Mouse (Mus musculus) liver, embryonic 14.5 days (tissue): ENCODE data around the gene Dhx40. TPM values are rescaled to one million over a fixed set of nuclear protein-coding genes. Genes with fewer than 3 reads are reported as not detected.
A peak's percentile ranks its signal among the peaks of the same experiment; 100 is the strongest.
"Not testable (repeated sequence)": the region's sequence is repeated elsewhere in the genome, so short reads cannot be mapped to it uniquely, and the experiment has no call there.

ENCODE experiments used
- ATAC-seq: fragments of 200-750 bp; cut with Nextera tagmentation; 2 replicates; pipeline ENCODE4 v1.8.0; 2017; ENCODE audit warnings: moderate number of reproducible peaks, mild to moderate bottlenecking, moderate library complexity; ENCODE audit not compliant: insufficient read depth
- DNase-seq, 3 experiments: peaks; one replicate each; pipeline ENCODE4 v3.0.0-alpha.2; 2012 to 2013; ENCODE audit warnings: low read depth in 3 of 3, low spot score in 3 of 3
- H3K27ac ChIP-seq: fragments of 300-500 bp; sonication (generic); 2 replicates; pipeline ENCODE4 v1.5.1; 2014; ENCODE audit warnings: moderate library complexity, mild to moderate bottlenecking, control low read depth, inconsistent platforms
- H3K27me3 ChIP-seq: fragments of 300-500 bp; sonication (generic); 2 replicates; pipeline ENCODE4 v1.6.1; 2014; ENCODE audit warnings: mild to moderate bottlenecking, low read length, moderate library complexity; ENCODE audit not compliant: control insufficient read depth, insufficient read depth
- H3K36me3 ChIP-seq: fragments of 300-500 bp; sonication (generic); replicated peaks from 2 replicates; pipeline ENCODE4 v1.6.1; 2014; ENCODE audit warnings: low read depth; ENCODE audit not compliant: control insufficient read depth, insufficient read depth
- H3K4me1 ChIP-seq, 2 experiments: fragments of 200-500 bp in 1 of 2; fragments of 300-500 bp in 1 of 2; sonication (generic) in 1 of 2; replicated peaks; 2 replicates each; pipeline ENCODE4 v1.6.1; 2012 to 2014; ENCODE audit warnings: antibody characterized with exemption in 1 of 2, inconsistent platforms in 1 of 2, low read length in 1 of 2; ENCODE audit not compliant: control insufficient read depth in 2 of 2, insufficient read depth in 2 of 2
- H3K4me2 ChIP-seq: fragments of 300-500 bp; sonication (generic); 2 replicates; pipeline ENCODE4 v1.6.1; 2014; ENCODE audit warnings: low read depth, mild to moderate bottlenecking, control low read depth, moderate library complexity
- H3K4me3 ChIP-seq, 2 experiments: fragments of 200-500 bp in 1 of 2; fragments of 300-500 bp in 1 of 2; sonication (generic) in 1 of 2; 2 replicates each; pipeline ENCODE4 v1.5.1; 2012 to 2014; ENCODE audit warnings: low read depth in 2 of 2, low read length in 2 of 2, mild to moderate bottlenecking in 2 of 2, control low read depth in 1 of 2, inconsistent platforms in 1 of 2, moderate library complexity in 1 of 2; ENCODE audit not compliant: insufficient read depth in 1 of 2
- H3K9ac ChIP-seq: fragments of 300-500 bp; sonication (generic); replicated peaks from 2 replicates; pipeline ENCODE4 v1.6.1; 2014; ENCODE audit warnings: mild to moderate bottlenecking, control low read depth, moderate library complexity
- H3K9me3 ChIP-seq: fragments of 300-500 bp; sonication (generic); 2 replicates; pipeline ENCODE4 v1.6.1; 2016; ENCODE audit warnings: low read length, mixed read lengths; ENCODE audit not compliant: control insufficient read depth
- CTCF ChIP-seq: IDR thresholded peaks from 2 replicates; pipeline ENCODE4 v1.5.1; 2016; ENCODE audit warnings: antibody characterized with exemption, low read depth, control low read depth
- EP300 ChIP-seq: IDR thresholded peaks from 2 replicates; pipeline ENCODE4 v1.6.1; 2016; ENCODE audit warnings: antibody characterized with exemption, low read depth
- WGBS: fragments of 180-500 bp; shearing (Covaris S2); extraction: QIAGEN DNeasy Blood & Tissue Kit; methylation state at CpG from one replicate; pipeline ENCODE4 v1.1.7; 2014; ENCODE audit not compliant: insufficient replicate concordance; 5-methylcytosine and 5-hydroxymethylcytosine counted together
- polyA plus RNA-seq, 2 experiments: library from polyadenylated mRNA; depleted of rRNA in 1 of 2; stranded (reverse) in 1 of 2; unstranded in 1 of 2; fragments of >200 nt; fragmentation: Nextera tagmentation in 1 of 2; extraction: Ambion mirVana in 1 of 2; gene quantifications; 2 replicates each; pipeline versions ENCODE4 v1.2.1 to v1.2.3; 2012 to 2014

The Dhx40 gene
- polyA plus RNA-seq, 2 experiments, result 3.9 to 8.2 TPM

DNA sequence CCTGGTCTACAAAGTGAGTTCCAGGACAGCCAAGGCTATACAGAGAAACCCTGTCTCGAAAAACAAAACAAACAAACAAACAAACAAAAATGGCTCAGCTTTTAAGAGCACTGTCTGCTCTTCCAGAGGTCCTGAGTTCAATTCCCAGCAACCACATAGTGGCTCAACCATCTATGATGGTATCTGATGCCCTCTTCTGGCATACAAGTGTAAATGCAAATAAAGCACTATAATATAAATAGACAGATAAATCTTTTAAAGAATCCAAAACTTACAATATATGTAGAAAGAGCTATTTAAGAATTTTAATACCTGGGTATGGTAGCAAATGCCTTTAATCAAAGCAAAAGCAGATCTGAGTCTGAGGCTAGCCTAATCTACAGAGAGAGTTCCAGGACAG, 69.2 kb downstream of the Dhx40 start:
- H3K27me3 ChIP-seq, H3K4me3 ChIP-seq, H3K9ac ChIP-seq, ATAC-seq, H3K9me3 ChIP-seq, DNase-seq: not testable (repeated sequence)
- Histone ChIP-seq H3K4me2 (peak overlapping the region; percentile 39), H3K4me1 (peaks cover 45 to 54% of the 10 kb centered on the region in 2 experiments), H3K36me3 (peaks cover 26% of the 10 kb centered on the region), H3K27ac (peak overlapping the region; percentile 41; the same call in 1 of the 2 replicates)
- TF ChIP-seq CTCF, result peak; percentile 43; the same call in 1 of the 2 replicates
- 85% methylated on average over 1 of the region's 1 CpGs for WGBS

DNA sequence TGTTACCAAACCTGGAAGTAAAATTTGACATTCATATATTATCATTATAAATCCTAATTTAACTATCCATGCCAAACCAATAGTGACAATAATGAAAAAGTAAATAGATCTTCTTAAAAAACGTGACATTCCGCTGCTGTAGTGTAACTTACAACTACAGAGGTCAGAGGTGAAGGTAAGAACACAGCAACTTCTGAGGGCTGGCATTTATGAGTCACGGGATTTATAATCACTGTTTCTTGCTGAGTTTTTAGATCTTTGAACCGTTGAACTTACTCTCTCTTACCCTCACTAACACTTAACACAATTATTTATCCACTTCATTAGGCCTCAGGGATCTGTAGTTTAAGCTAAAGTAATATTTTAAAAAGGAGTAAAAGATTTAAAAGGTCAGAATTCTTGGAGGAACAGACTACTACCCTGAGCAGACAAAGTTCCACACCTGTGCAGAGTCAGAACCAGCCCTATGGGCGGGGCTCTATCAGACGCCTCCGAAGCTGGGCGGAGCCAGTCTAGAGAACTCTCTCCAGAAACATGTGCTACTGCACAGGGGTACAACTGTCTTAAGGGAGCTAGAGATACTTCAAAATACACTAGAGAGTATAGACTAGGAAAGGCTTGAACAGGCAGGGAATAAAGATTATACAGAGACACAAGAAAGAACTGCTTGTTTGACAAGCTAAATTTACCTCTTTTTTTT, 70.1 kb downstream of the Dhx40 start:
- peak overlapping the region; percentile 39 for H3K4me2 ChIP-seq
- WGBS, result 42% methylated on average over 8 of the region's 8 CpGs
- no peak overlapping the region for H3K4me3 ChIP-seq
- no peak overlapping the region for H3K9ac ChIP-seq
- H3K9me3 ChIP-seq, result no peaks in the 10 kb centered on the region
- H3K4me1 ChIP-seq, result peaks cover 45 to 51% of the 10 kb centered on the region in 2 experiments
- H3K27ac ChIP-seq, result no peak overlapping the region; the same call in 1 of the 2 replicates
- ATAC-seq (peak; percentile 78), DNase-seq (peak; percentile 62 to 70 (median 68))
- TF ChIP-seq EP300, result no peak
- TF ChIP-seq CTCF, result no peak
- H3K36me3 ChIP-seq, result peaks cover 34% of the 10 kb centered on the region
- no peaks in the 10 kb centered on the region for H3K27me3 ChIP-seq

DNA sequence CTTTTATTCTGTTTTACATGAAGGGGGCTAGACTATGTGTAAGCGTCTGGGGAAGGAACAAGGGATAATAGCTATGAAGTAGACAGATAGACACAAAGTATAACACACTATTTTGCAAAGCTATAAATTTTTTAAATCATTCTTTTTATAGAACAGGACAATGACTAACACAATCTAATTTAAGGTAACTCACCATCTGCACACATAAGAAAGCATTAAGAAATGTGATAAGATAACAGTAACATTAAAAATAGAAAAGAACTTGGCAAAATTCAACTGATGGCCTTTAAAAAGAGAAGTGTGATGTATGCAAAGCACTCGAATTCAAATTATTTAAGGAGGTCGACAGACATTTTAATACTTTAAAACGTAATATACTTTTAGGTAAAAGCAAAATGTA, 72.6 kb downstream of the Dhx40 start:
- no peak for ATAC-seq
- no peaks in the 10 kb centered on the region for H3K9me3 ChIP-seq
- TF ChIP-seq EP300 (no peak), CTCF (no peak)
- 84% methylated on average over 4 of the region's 4 CpGs for WGBS
- no peak for DNase-seq
- H3K9ac ChIP-seq, result no peak overlapping the region
- no peaks in the 10 kb centered on the region for H3K27me3 ChIP-seq
- no peak overlapping the region for H3K4me2 ChIP-seq
- H3K36me3 ChIP-seq, result peaks cover 54% of the 10 kb centered on the region
- no peak overlapping the region for H3K4me3 ChIP-seq
- no peak overlapping the region for H3K27ac ChIP-seq
- H3K4me1 ChIP-seq, result peaks cover 23 to 29% of the 10 kb centered on the region in 2 experiments

DNA sequence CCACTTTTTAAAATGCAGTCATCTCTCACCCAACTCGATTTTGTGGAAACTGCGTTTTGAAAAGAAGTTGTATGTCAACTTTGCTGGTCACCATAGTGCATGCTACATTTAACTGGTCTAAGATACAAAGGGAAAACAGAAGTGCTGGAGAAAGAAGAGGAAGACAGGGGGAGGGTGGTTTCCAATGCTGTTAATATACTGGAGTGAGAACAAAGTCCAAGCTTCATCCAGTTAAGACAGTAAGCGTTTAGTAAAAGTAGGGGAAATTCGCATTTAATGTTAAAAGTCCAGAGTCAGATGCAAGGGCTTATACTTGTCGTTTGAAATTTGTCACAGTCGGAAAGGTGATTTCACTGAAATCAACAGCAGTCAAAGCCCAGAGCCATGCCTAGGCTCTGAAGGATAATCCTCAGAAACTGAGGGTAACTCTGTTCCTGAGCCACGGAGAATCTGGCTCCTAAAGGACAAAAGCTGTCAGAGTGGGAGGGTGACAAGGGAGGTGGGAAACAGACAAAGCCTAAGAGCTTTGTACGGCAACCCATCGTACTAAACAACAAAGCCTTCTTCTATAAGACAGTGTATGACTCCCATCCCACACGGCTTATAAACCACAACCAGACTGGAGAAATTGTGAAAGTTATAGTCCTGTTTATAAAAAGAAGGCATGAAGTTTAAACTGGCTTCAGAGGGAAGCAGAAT, 73.2 kb downstream of the Dhx40 start:
- ATAC-seq (no peak), DNase-seq (no peak)
- Histone ChIP-seq H3K4me1 (peaks cover 18 to 23% of the 10 kb centered on the region in 2 experiments), H3K36me3 (peaks cover 58% of the 10 kb centered on the region), H3K4me3 (no peak overlapping the region), H3K4me2 (no peak overlapping the region), H3K27me3 (no peaks in the 10 kb centered on the region), H3K9ac (no peak overlapping the region), H3K27ac (no peak overlapping the region; the same call in 1 of the 2 replicates), H3K9me3 (no peaks in the 10 kb centered on the region)
- no peak for TF ChIP-seq CTCF
- TF ChIP-seq EP300, result no peak
- WGBS, result 82% methylated on average over 10 of the region's 10 CpGs

DNA sequence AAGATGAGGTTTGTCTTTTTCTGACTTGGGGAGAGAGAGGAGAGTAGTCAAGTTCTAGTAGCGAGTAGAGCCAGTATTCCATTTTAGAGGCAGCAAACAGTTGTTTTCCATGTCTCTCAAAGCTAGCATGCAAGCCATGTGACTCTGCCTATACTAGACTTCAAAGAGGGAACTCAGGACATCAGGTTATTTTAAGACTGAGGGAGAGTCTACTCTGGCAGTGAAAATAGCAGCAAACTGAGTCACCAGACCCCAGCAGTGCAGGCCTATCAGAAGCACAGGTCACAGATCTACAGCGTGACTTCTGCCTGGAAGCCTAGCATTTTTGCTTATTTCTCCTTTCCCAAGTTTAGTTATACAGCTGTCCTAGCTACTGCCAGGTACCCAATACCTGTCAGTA, 76.1 kb downstream of the Dhx40 start:
- 84% methylated on average over 2 of the region's 2 CpGs for WGBS
- DNase-seq, result no peak
- H3K36me3 ChIP-seq, result peaks cover 79% of the 10 kb centered on the region

More for the DNA sequence above, 76.1 kb downstream of the Dhx40 start:
- Histone ChIP-seq H3K27ac (no peak overlapping the region), H3K4me1 (no peaks in the 10 kb centered on the region), H3K9ac (no peak overlapping the region), H3K4me3 (no peak overlapping the region), H3K27me3 (no peaks in the 10 kb centered on the region), H3K9me3 (no peaks in the 10 kb centered on the region), H3K4me2 (no peak overlapping the region)
- ATAC-seq, result no peak
- TF ChIP-seq EP300 (no peak), CTCF (no peak)
